Mouse (Mus musculus) limb, embryonic 14.5 days (tissue): ENCODE measurements around the gene Myof. TPM values are rescaled to one million over a fixed set of nuclear protein-coding genes. Genes with fewer than 3 reads are reported as not detected.

Experiments
- ATAC-seq: fragments of 200-750 bp; cut with Nextera tagmentation; 2 replicates; pipeline ENCODE4 v1.8.0; 2017; ENCODE audit warnings: low read depth, moderate number of reproducible peaks, moderate TSS enrichment; ENCODE audit not compliant: low FRiP score
- DNase-seq: peaks from one replicate; pipeline ENCODE4 v3.0.0-alpha.2; 2015; ENCODE audit warnings: low spot score
- H3K27ac ChIP-seq: fragments of 300-500 bp; sonication (generic); replicated peaks from 2 replicates; pipeline ENCODE4 v1.5.1; 2014; ENCODE audit warnings: low read depth, mild to moderate bottlenecking, low read length, moderate library complexity, mixed read lengths
- H3K27me3 ChIP-seq: fragments of 300-500 bp; sonication (generic); 2 replicates; pipeline ENCODE4 v1.6.1; 2014; ENCODE audit warnings: low read length, mixed read lengths; ENCODE audit not compliant: control insufficient read depth, insufficient read depth
- H3K36me3 ChIP-seq: fragments of 300-500 bp; sonication (generic); 2 replicates; pipeline ENCODE4 v1.6.1; 2014; ENCODE audit warnings: mild to moderate bottlenecking, low read length, moderate library complexity, mixed read lengths; ENCODE audit not compliant: control insufficient read depth, insufficient read depth
- H3K4me1 ChIP-seq: fragments of 300-500 bp; sonication (generic); 2 replicates; pipeline ENCODE4 v1.6.1; 2014; ENCODE audit warnings: antibody characterized with exemption, low read length, mixed read lengths; ENCODE audit not compliant: control insufficient read depth, insufficient read depth
- H3K4me2 ChIP-seq: fragments of 300-500 bp; sonication (generic); replicated peaks from 2 replicates; pipeline ENCODE4 v1.6.1; 2014; ENCODE audit warnings: low read depth, mild to moderate bottlenecking, low read length, moderate library complexity; ENCODE audit not compliant: severe bottlenecking
- H3K4me3 ChIP-seq: fragments of 300-500 bp; sonication (generic); replicated peaks from 2 replicates; pipeline ENCODE4 v1.5.1; 2014; ENCODE audit warnings: low read length
- H3K9ac ChIP-seq: fragments of 300-500 bp; sonication (generic); 2 replicates; pipeline ENCODE4 v1.6.1; 2014; ENCODE audit warnings: mild to moderate bottlenecking, low read depth, low read length, moderate library complexity; ENCODE audit not compliant: severe bottlenecking
- H3K9me3 ChIP-seq: fragments of 300-500 bp; sonication (generic); 2 replicates; pipeline ENCODE4 v1.6.1; 2016; ENCODE audit warnings: low read length; ENCODE audit not compliant: control insufficient read depth
- POLR2A ChIP-seq: fragments of 200-500 bp; IDR thresholded peaks from 2 replicates; pipeline ENCODE4 v1.8.0; 2012; ENCODE audit warnings: inconsistent platforms, mild to moderate bottlenecking, moderate library complexity, borderline replicate concordance; ENCODE audit not compliant: insufficient read depth, insufficient read length; ENCODE audit errors: extremely low read depth
- WGBS: fragments of 180-500 bp; shearing (Covaris S2); extraction: QIAGEN DNeasy Blood & Tissue Kit; methylation state at CpG from one replicate; pipeline ENCODE4 v1.1.7; 2014; 5-methylcytosine and 5-hydroxymethylcytosine counted together
- polyA plus RNA-seq, 2 experiments: library from polyadenylated mRNA; depleted of rRNA in 1 of 2; stranded (reverse) in 1 of 2; unstranded in 1 of 2; fragments of >200 nt; fragmentation: Nextera tagmentation in 1 of 2; extraction: Ambion mirVana in 1 of 2; gene quantifications; 2 replicates each; pipeline versions ENCODE4 v1.2.1 to v1.2.3; 2012 to 2014

The Myof gene
- polyA plus RNA-seq, 2 experiments, result 21.8 to 35.9 TPM

DNA sequence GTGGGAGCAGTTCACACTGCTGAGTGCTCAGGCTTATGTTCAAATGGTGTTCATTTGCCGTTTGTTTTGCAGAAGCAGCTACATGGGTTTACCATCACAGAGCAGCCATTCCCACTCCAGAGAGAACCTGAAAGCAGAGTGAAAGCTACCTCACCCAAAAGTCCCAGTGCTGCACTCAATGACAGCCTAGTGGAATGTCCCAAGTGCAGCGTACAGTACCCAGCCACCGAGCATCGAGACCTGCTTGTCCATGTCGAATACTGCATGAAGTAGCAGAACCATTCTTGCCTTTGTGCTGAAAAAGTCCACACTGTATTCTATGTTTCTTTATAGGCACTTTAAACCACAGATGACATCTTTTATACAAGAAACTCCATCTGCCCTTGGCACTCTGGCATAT lies 29.8 kb upstream of the Myof start:
- Histone ChIP-seq H3K4me3 (no peak overlapping the region), H3K9me3 (no peaks in the 10 kb centered on the region), H3K27ac (no peak overlapping the region), H3K27me3 (no peaks in the 10 kb centered on the region), H3K36me3 (peaks cover 39% of the 10 kb centered on the region), H3K4me2 (no peak overlapping the region), H3K9ac (no peak overlapping the region), H3K4me1 (no peaks in the 10 kb centered on the region)
- WGBS, result 93% methylated on average over 5 of the region's 5 CpGs
- DNase-seq (no peak), ATAC-seq (no peak)
- no peak for TF ChIP-seq POLR2A

DNA sequence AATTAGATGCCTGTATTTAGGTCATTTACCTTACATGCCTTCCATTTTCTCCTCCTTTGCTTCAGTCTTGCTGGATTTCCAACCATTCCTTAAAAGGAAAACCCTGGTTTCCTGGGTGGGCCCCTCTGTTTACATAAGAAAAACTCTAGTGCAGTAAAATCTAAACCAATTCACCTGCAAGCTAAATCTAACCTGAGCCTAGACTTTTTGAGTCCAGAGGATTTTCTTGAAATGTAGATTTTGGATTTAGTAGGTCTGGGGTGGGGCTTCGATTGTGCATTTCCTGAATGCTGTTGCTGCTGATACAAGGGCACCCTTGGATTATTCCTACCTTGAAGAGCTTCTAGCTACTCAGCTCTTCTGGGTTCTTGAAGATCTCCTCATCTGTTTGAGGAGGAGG lies 20.7 kb upstream of the Myof start:
- no peaks in the 10 kb centered on the region for H3K4me1 ChIP-seq
- no peak for ATAC-seq
- TF ChIP-seq POLR2A, result no peak
- H3K4me3 ChIP-seq, result no peak overlapping the region
- no peaks in the 10 kb centered on the region for H3K27me3 ChIP-seq
- no peak overlapping the region for H3K9ac ChIP-seq
- no peaks in the 10 kb centered on the region for H3K9me3 ChIP-seq
- 87% methylated on average over 1 of the region's 1 CpGs for WGBS
- no peak overlapping the region for H3K4me2 ChIP-seq
- H3K36me3 ChIP-seq, result peaks cover 41% of the 10 kb centered on the region
- H3K27ac ChIP-seq, result no peak overlapping the region
- DNase-seq, result no peak

DNA sequence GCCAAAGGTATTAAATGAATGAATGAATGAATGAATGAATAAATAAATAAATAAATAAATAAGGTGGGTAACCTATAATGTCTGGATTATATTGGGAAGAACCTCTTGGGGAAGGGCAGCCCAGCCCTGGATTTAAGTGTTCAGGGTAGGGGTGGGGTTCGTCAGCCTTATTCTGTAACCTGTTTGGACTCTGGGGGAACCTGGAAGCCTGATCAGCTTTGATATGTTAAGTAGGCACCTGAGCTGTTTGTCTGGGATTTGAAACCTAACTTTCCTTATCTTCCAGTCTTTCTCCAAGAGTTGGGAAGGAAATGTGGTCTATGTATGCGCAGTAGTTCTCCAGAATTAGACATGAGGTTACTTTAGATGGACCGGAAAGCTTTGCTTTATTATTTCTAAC lies 19.8 kb upstream of the Myof start:
- DNase-seq (no peak), ATAC-seq (no peak)
- Histone ChIP-seq H3K27ac (no peak overlapping the region), H3K36me3 (peaks cover 44% of the 10 kb centered on the region), H3K4me2 (no peak overlapping the region), H3K27me3 (no peaks in the 10 kb centered on the region), H3K4me1 (no peaks in the 10 kb centered on the region), H3K9me3 (no peaks in the 10 kb centered on the region), H3K9ac (no peak overlapping the region), H3K4me3 (no peak overlapping the region)
- TF ChIP-seq POLR2A, result no peak
- WGBS, result 89% methylated on average over 3 of the region's 3 CpGs

DNA sequence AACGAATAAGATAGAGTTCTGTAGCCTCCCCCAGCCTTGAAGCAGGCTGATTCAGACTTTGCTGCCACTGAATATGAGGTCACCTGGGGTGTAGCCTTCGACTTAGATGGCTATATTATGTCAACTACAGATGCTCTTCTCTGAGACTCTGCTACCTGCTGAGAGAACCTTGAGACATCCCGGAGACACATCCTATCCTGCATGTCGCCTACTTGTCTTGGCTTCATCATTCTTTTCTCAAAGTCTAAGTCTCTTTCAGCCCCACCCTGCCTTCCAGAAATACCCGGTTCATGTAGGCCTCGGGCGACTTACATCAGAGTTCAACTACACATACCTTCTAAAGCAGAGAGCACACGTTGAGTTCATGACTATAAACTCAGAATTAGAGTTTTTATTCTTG lies 13.6 kb upstream of the Myof start:
- H3K9ac ChIP-seq, result no peak overlapping the region
- H3K4me1 ChIP-seq, result peaks cover 11% of the 10 kb centered on the region; the same call in 1 of the 2 replicates
- ATAC-seq (no peak), DNase-seq (no peak)
- WGBS, result 89% methylated on average over 8 of the region's 8 CpGs
- H3K4me3 ChIP-seq, result no peak overlapping the region
- H3K27me3 ChIP-seq, result no peaks in the 10 kb centered on the region
- H3K4me2 ChIP-seq, result no peak overlapping the region
- TF ChIP-seq POLR2A, result no peak
- H3K9me3 ChIP-seq, result no peaks in the 10 kb centered on the region
- H3K27ac ChIP-seq, result no peak overlapping the region
- peaks cover 30% of the 10 kb centered on the region for H3K36me3 ChIP-seq

DNA sequence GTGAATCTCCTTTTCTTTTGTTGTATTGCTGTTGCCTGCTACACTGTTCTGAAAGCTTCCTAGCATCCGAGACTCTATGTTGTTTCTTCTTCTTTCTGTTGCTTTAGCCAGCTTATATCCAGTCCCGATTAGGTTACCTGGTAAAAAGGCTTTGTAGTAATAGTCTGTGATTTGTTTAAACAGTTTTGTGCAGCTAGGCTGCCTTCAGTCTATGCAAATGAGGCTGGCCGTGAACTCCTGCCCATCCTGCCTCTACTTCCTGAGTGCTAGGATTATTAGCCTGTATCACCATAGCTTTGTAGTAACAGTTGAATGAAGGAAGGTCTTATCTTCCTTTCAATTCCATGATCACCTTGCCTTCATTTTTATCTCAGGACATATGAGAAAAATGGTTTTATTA lies 12.9 kb upstream of the Myof start:
- Histone ChIP-seq H3K27ac (no peak overlapping the region), H3K9me3 (no peaks in the 10 kb centered on the region), H3K4me3 (peak overlapping the region; percentile 74), H3K36me3 (peaks cover 29% of the 10 kb centered on the region), H3K9ac (no peak overlapping the region), H3K27me3 (no peaks in the 10 kb centered on the region), H3K4me2 (peak overlapping the region; percentile 74), H3K4me1 (peaks cover 11% of the 10 kb centered on the region; the same call in 1 of the 2 replicates)
- WGBS, result 50% methylated on average over 3 of the region's 3 CpGs
- DNase-seq, result no peak
- no peak for TF ChIP-seq POLR2A
- ATAC-seq, result no peak

DNA sequence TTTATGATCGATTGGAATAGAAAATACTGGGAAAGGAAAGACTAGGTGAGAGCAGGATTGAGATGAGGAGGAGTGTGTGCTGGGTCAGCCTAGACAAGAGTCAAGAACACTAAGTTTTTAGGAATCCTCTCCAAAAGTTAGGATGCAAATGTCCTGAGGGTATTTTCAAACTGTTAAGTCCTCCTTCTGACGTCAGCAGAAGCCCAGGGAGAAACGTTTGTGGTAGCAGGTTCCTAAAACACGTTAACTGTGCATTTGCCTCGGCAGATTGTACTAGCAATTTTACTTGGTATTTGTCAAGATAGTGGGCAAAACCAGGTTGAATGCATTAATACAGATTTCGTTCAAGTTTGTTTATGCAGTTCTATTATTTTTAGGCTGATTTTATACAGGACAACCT lies 12.4 kb upstream of the Myof start:
- TF ChIP-seq POLR2A, result no peak
- peak overlapping the region; percentile 74 for H3K4me3 ChIP-seq
- H3K9ac ChIP-seq, result peak overlapping the region; percentile 68
- peak overlapping the region; percentile 74 for H3K4me2 ChIP-seq
- H3K27ac ChIP-seq, result no peak overlapping the region
- WGBS, result 13% methylated on average over 6 of the region's 6 CpGs
- peaks cover 11% of the 10 kb centered on the region; the same call in 1 of the 2 replicates for H3K4me1 ChIP-seq
- ATAC-seq, result no peak
- H3K9me3 ChIP-seq, result no peaks in the 10 kb centered on the region
- no peaks in the 10 kb centered on the region for H3K27me3 ChIP-seq
- no peak for DNase-seq
- H3K36me3 ChIP-seq, result peaks cover 25% of the 10 kb centered on the region
